Mouse (Mus musculus) stomach, embryonic 16.5 days (tissue): ENCODE data around the gene Stat2. TPM values are rescaled to one million over a fixed set of nuclear protein-coding genes. Genes with fewer than 3 reads are reported as not detected.
"Not testable (repeated sequence)": the region's sequence is repeated elsewhere in the genome, so short reads cannot be mapped to it uniquely, and the experiment has no call there.

Experiments used
- ATAC-seq: fragments of 200-750 bp; cut with Nextera tagmentation; 2 replicates; pipeline ENCODE4 v1.8.0; 2017; ENCODE audit warnings: moderate number of reproducible peaks, moderate TSS enrichment; ENCODE audit not compliant: insufficient read depth, low FRiP score
- H3K27ac ChIP-seq: fragments of 300-500 bp; sonication (generic); 2 replicates; pipeline ENCODE4 v1.5.1; 2014; ENCODE audit warnings: low read length
- H3K27me3 ChIP-seq: fragments of 300-500 bp; sonication (generic); 2 replicates; pipeline ENCODE4 v1.6.1; 2014; ENCODE audit warnings: low read length, control low read depth, mixed read lengths; ENCODE audit not compliant: control insufficient read depth, insufficient read depth
- H3K36me3 ChIP-seq: fragments of 300-500 bp; sonication (generic); 2 replicates; pipeline ENCODE4 v1.6.1; 2014; ENCODE audit warnings: low read length; ENCODE audit not compliant: control insufficient read depth, insufficient read depth
- H3K4me1 ChIP-seq: fragments of 300-500 bp; sonication (generic); 2 replicates; pipeline ENCODE4 v1.6.1; 2014; ENCODE audit warnings: low read length, control low read depth, mixed read lengths; ENCODE audit not compliant: control insufficient read depth, insufficient read depth
- H3K4me2 ChIP-seq: fragments of 300-500 bp; sonication (generic); 2 replicates; pipeline ENCODE4 v1.6.1; 2014; ENCODE audit warnings: low read depth, low read length, mixed read lengths
- H3K4me3 ChIP-seq: fragments of 300-500 bp; sonication (generic); replicated peaks from 2 replicates; pipeline ENCODE4 v1.5.1; 2014; ENCODE audit warnings: mild to moderate bottlenecking, low read length
- H3K9ac ChIP-seq: fragments of 300-500 bp; sonication (generic); 2 replicates; pipeline ENCODE4 v1.6.1; 2014; ENCODE audit warnings: low read length
- H3K9me3 ChIP-seq: fragments of 300-500 bp; sonication (generic); replicated peaks from 2 replicates; pipeline ENCODE4 v1.6.1; 2016; ENCODE audit warnings: low read length, control low read depth; ENCODE audit not compliant: control insufficient read depth
- WGBS: fragments of 180-500 bp; shearing (Covaris S2); extraction: QIAGEN DNeasy Blood & Tissue Kit; methylation state at CpG from one replicate; pipeline ENCODE4 v1.1.7; 2014; 5-methylcytosine and 5-hydroxymethylcytosine counted together
- polyA plus RNA-seq: library from polyadenylated mRNA; unstranded; fragments of >200 nt; fragmentation: Nextera tagmentation; extraction: Ambion mirVana; gene quantifications from 2 replicates; pipeline ENCODE4 v1.2.1, GENCODE M21; 2015

The Stat2 gene
- polyA plus RNA-seq, 1 experiment from 2014 or later = 16.1 TPM

DNA sequence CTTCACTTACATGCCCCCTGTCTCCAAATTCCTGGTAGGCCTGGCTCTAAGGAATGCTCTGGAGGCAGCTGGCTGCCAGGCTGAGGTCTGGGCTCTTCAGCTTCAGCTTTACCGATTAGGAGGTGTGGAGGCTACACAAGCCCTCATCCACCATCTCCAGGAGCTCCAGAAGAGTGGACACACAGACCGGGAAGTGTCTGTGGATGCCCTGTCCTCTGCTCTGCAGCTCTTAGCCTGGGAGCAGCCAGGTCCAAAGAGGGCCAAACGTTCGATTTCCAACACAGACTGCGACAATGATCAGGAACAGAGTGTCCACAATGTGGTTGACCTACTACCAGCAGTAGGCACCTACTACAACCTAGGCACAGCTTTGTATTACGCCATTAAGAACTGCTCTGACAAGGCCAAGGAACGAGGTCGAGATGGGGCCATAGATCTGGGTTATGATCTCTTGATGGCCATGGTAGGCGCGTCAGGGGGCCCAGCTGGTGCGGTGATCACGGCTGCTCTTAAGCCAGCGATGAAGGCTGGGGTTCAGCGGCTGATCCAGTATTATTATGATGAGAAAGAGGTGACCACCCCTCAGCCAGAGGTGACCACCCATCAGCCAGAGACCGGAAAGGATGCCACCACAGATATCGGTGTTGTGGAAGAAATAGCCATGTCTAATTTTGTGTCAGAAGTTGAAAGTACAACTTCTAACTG is 1.0 kb upstream of the Stat2 start:
- no peaks in the 10 kb centered on the region for H3K4me1 ChIP-seq
- peak overlapping the region; percentile 79; the same call in 1 of the 2 replicates for H3K4me2 ChIP-seq
- H3K9ac ChIP-seq = no peak overlapping the region; the same call in 1 of the 2 replicates
- no peaks in the 10 kb centered on the region for H3K27me3 ChIP-seq
- H3K9me3 ChIP-seq = no peaks in the 10 kb centered on the region
- no peak overlapping the region for H3K4me3 ChIP-seq
- H3K36me3 ChIP-seq = no peaks in the 10 kb centered on the region
- ATAC-seq = no peak
- no peak overlapping the region for H3K27ac ChIP-seq
- WGBS = 88% methylated on average over 16 of the region's 16 CpGs

DNA sequence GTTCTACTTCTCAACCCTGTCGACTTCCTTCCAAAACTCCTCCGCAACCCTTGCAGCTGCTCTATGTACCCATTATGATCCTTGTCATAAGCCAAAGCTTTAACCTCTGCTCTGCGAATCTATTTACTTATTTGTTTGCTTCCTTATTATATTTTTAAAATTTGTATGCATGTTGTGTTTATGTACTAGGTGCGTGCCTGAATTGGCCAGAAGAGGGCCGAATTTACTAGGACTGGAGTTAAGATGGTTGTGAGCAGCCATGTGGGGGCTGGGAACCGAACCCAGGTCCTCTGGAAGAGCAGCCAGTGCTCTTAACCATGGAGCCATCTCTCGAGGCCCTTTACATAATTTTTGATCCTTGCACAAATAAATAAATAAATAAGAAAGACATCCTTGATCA is 507 bp downstream of the Stat2 start:
- no peaks in the 10 kb centered on the region for H3K36me3 ChIP-seq
- peak overlapping the region; percentile 89 for H3K9ac ChIP-seq
- no peaks in the 10 kb centered on the region for H3K9me3 ChIP-seq
- peak overlapping the region; percentile 73 for H3K4me2 ChIP-seq
- no peak for ATAC-seq
- no peaks in the 10 kb centered on the region for H3K27me3 ChIP-seq
- H3K4me3 ChIP-seq = peak overlapping the region; percentile 95
- H3K27ac ChIP-seq = peak overlapping the region; percentile 66
- 40% methylated on average over 7 of the region's 7 CpGs for WGBS
- H3K4me1 ChIP-seq = no peaks in the 10 kb centered on the region

DNA sequence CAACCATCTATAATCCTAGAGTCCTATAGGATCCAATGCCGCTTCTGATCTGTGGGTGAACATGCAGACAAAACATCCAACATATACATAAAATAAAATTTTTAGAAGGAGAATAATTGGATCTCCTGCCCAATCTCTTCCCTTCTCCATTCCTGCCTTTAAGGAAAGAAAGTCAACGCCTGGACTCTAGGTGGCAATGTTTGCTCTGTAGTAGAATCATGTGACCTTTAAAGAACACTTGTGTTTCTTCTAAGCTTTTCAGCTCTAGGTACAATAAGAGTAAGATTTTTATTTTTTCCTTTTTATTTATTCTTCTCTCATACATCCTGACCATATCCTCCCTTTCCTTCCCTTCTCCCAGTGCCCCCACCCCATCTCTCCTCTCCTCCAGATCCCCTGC is 1.5 kb downstream of the Stat2 start:
- H3K27ac ChIP-seq = no peak overlapping the region
- H3K9ac ChIP-seq = no peak overlapping the region
- H3K4me1 ChIP-seq = no peaks in the 10 kb centered on the region
- H3K36me3 ChIP-seq = no peaks in the 10 kb centered on the region
- WGBS = 59% methylated on average over 2 of the region's 2 CpGs
- H3K4me3 ChIP-seq = no peak overlapping the region
- H3K4me2 ChIP-seq = no peak overlapping the region
- H3K27me3 ChIP-seq = no peaks in the 10 kb centered on the region
- H3K9me3 ChIP-seq = no peaks in the 10 kb centered on the region
- no peak for ATAC-seq

DNA sequence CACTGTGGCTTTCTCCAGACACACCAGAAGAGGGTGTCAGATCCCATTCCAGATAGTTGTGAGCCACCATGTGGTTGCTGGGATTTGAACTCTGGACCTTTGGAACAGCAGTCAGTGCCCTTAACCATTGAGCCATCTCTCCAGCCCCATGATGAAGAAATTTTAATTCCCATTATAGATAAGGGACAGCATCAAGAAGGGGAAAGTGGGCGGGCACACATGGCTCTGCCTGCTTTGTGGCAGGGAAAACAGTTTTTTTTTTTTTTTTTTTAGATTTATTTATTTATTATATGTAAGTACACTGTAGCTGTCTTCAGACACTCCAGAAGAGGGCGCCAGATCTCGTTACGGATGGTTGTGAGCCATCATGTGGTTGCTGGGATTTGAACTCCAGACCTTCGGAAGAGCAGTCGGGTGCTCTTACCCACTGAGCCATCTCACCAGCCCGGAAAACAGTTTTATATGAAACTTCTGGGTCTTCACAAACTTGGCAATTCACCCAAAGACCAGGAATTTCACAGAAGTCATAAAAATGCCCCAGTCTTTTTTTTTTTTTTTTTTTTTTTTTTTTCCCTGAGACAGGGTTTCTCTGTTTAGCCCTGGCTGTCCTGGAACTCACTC is 2.6 kb downstream of the Stat2 start:
- WGBS = 90% methylated on average over 4 of the region's 7 CpGs
- ATAC-seq, H3K36me3 ChIP-seq, H3K4me1 ChIP-seq, H3K9ac ChIP-seq, H3K9me3 ChIP-seq, H3K4me2 ChIP-seq, H3K27me3 ChIP-seq, H3K4me3 ChIP-seq, H3K27ac ChIP-seq: not testable (repeated sequence)

DNA sequence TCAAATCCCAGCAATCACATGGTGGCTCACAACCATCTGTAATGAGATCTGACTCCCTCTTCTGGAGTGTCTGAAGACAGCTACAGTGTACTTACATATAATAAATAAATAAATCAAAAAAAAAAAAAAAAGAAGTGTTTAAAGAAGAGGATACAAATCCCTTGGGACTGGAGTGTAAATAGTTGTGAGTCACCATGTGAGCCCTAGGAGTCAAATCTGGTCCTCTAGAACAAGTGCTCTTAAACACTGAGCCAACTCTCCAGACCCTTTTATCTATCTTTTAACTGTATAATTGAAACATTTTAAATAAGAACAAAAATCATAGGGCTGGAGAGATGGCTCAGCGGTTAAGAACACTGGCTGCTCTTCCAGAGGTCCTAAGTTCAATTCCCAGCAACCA is 5.0 kb downstream of the Stat2 start:
- peaks cover 13% of the 10 kb centered on the region for H3K36me3 ChIP-seq
- 96% methylated on average over 1 of the region's 1 CpGs for WGBS
- not testable (repeated sequence) for H3K4me1 ChIP-seq, H3K4me2 ChIP-seq, H3K27ac ChIP-seq, H3K9me3 ChIP-seq, H3K4me3 ChIP-seq, ATAC-seq, H3K27me3 ChIP-seq, H3K9ac ChIP-seq

DNA sequence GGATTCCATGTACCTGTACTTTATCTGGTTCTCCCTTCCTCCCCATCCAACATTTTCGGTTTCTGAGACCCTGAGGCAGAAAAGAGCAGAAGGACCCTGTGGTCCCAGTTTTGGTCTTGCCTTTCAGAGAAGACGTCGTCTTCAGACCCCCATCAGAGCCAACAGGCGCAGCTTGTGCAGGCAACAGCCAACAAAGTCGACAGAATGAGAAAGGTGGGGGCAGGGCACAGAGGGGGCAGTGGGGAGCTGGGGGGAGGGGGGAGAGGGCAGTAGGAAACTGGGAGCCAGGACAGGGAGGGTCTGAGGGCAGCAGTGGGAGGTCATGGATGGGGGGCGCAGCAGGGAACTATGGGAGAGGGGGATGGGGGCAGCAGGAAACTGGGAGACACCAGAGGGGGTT is 7.8 kb downstream of the Stat2 start:
- H3K36me3 ChIP-seq = peaks cover 13% of the 10 kb centered on the region
- no peaks in the 10 kb centered on the region for H3K4me1 ChIP-seq
- H3K4me3 ChIP-seq = no peak overlapping the region
- H3K4me2 ChIP-seq = no peak overlapping the region
- H3K27me3 ChIP-seq = no peaks in the 10 kb centered on the region
- H3K9ac ChIP-seq = no peak overlapping the region
- no peak for ATAC-seq
- no peaks in the 10 kb centered on the region for H3K9me3 ChIP-seq
- 72% methylated on average over 6 of the region's 6 CpGs for WGBS
- no peak overlapping the region for H3K27ac ChIP-seq

DNA sequence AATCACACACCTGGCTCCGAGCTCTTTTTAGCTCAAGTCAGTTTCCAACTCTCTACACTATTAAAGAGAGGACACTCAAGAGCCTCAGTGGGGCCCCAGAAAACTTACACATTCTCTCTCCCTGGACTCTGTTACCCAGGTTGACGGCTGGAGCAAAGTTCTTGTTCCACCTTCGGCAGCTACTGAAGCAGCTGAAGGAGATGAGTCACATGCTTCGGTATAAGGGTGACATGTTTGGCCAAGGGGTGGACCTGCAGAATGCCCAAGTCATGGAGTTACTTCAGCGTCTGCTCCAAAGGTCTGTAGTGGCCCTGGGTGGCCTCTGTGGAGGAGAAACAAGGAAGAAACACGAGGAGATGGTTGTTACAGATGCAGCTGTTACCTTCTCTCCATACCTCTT is 10.6 kb downstream of the Stat2 start:
- no peak overlapping the region for H3K27ac ChIP-seq
- H3K4me2 ChIP-seq = no peak overlapping the region

DNA sequence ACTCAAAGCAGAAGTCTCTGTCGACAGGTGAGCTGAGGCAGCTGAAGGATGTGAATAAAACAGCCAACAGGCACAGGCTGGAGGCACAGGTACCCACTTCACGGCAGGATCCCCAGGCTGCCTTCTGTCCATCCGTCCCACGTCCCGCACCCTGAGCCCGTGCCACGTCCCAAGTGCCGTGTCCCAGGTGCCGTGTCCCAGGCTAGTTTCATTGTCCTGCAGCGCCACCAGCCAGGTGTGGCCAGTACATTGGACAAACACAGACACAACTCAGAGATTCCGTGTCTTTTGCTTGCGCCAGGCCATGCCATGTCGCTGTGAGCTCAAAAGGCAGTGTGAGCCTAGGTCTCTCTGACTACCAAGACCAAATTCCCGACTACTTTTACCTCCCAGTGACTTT is 11.3 kb downstream of the Stat2 start:
- Histone ChIP-seq H3K4me1 (no peaks in the 10 kb centered on the region), H3K9me3 (no peaks in the 10 kb centered on the region), H3K9ac (no peak overlapping the region), H3K4me2 (no peak overlapping the region), H3K36me3 (peaks cover 13% of the 10 kb centered on the region), H3K27me3 (no peaks in the 10 kb centered on the region), H3K4me3 (no peak overlapping the region), H3K27ac (no peak overlapping the region)
- ATAC-seq = no peak
- WGBS = 89% methylated on average over 14 of the region's 14 CpGs

More for the DNA sequence above, 10.6 kb downstream of the Stat2 start:
- Histone ChIP-seq H3K36me3 (peaks cover 13% of the 10 kb centered on the region), H3K9ac (no peak overlapping the region), H3K27me3 (no peaks in the 10 kb centered on the region), H3K9me3 (no peaks in the 10 kb centered on the region), H3K4me3 (no peak overlapping the region), H3K4me1 (no peaks in the 10 kb centered on the region)
- WGBS = 78% methylated on average over 6 of the region's 6 CpGs
- ATAC-seq = no peak

DNA sequence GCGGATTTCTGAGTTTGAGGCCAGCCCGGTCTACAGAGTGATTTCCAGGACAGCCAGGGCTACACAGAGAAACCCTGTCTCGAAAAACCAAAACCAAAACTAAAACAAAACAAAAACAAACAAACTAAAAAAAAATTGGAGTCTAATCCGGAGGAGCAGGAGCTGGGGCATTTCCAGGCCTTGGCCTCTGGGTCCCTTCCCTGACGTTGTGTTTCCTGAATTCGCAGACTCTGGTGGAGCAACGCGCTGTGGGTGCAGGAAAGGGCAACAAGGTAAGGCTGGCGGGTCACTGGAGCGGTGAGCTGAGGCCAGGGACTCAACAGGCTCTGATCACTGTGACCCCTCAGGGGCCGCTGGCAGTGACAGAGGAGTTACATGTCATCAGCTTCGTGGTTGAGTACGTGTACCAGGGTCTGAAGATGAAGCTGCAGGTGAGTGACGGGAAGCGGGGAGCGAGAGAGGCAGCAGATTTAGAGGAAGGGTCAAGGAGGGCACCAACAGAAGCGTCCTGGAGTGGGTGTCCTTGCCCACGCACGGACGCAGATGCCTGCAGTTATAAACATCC is 12.6 kb downstream of the Stat2 start:
- Histone ChIP-seq H3K9ac (no peak overlapping the region), H3K9me3 (no peaks in the 10 kb centered on the region), H3K27me3 (no peaks in the 10 kb centered on the region), H3K27ac (no peak overlapping the region), H3K4me1 (no peaks in the 10 kb centered on the region), H3K4me3 (no peak overlapping the region), H3K36me3 (peaks cover 9% of the 10 kb centered on the region), H3K4me2 (no peak overlapping the region)
- WGBS = 86% methylated on average over 20 of the region's 20 CpGs
- ATAC-seq = no peak
